Mouse (Mus musculus) testis, adult 2 months (tissue): ENCODE results near the gene Mtss1l. TPM values are rescaled to one million over a fixed set of nuclear protein-coding genes. Genes with fewer than 3 reads are reported as not detected.

Experiments
- H3K27ac ChIP-seq: fragments of 200-500 bp; 2 replicates; pipeline ENCODE4 v1.5.1; 2012; ENCODE audit warnings: low read depth, low read length; ENCODE audit not compliant: control insufficient read depth, insufficient read depth
- H3K27me3 ChIP-seq: fragments of 200-500 bp; 2 replicates; pipeline ENCODE4 v1.6.1; 2012; ENCODE audit warnings: mild to moderate bottlenecking, low read length, moderate library complexity; ENCODE audit not compliant: control insufficient read depth, insufficient read depth
- H3K36me3 ChIP-seq: fragments of 200-500 bp; 2 replicates; pipeline ENCODE4 v1.6.1; 2012; ENCODE audit warnings: mild to moderate bottlenecking, low read length; ENCODE audit not compliant: control insufficient read depth, insufficient read depth
- H3K4me1 ChIP-seq: fragments of 200-500 bp; 2 replicates; pipeline ENCODE4 v1.6.1; 2012; ENCODE audit warnings: low read length; ENCODE audit not compliant: control insufficient read depth, insufficient read depth
- H3K4me3 ChIP-seq: fragments of 200-500 bp; 2 replicates; pipeline ENCODE4 v1.5.1; 2012; ENCODE audit warnings: low read depth, mild to moderate bottlenecking, low read length, moderate library complexity, mixed read lengths; ENCODE audit not compliant: control insufficient read depth
- CTCF ChIP-seq: fragments of 200-500 bp; IDR thresholded peaks from 2 replicates; pipeline ENCODE4 v1.5.1; 2012; ENCODE audit warnings: low read depth, mild to moderate bottlenecking, inconsistent platforms, low read length, moderate library complexity; ENCODE audit not compliant: control insufficient read depth, insufficient read depth, insufficient replicate concordance
- POLR2A ChIP-seq: fragments of 200-500 bp; IDR thresholded peaks from 2 replicates; pipeline ENCODE4 v1.6.1; 2012; ENCODE audit warnings: low read depth, mild to moderate bottlenecking, inconsistent platforms, low read length, moderate library complexity; ENCODE audit not compliant: control insufficient read depth
- polyA plus RNA-seq: library from polyadenylated mRNA; depleted of rRNA; stranded (reverse); fragments of >200 nt; gene quantifications from 2 replicates; pipeline ENCODE4 v1.2.3, GENCODE M21; 2012

Mtss1l gene
- polyA plus RNA-seq, 1 experiment: 9.0 TPM

- no peak overlapping the region for H3K4me3 ChIP-seq
- H3K27ac ChIP-seq: no peak overlapping the region
- TF ChIP-seq POLR2A (no peak), CTCF (no peak)
- no peaks in the 10 kb centered on the region for H3K36me3 ChIP-seq
- H3K27me3 ChIP-seq: no peaks in the 10 kb centered on the region
- H3K4me1 ChIP-seq: peaks cover 12% of the 10 kb centered on the region
Measured at GRCm38 (mm10) chr8:110717131-110717530, 4.1 kb upstream of the Mtss1l start.

GRCm38 (mm10) chr8:110718209-110718968, 2.9 kb upstream of the Mtss1l start:
- Histone ChIP-seq H3K4me3 (no peak overlapping the region), H3K27me3 (no peaks in the 10 kb centered on the region), H3K4me1 (peaks cover 12% of the 10 kb centered on the region), H3K36me3 (no peaks in the 10 kb centered on the region), H3K27ac (peak overlapping the region; percentile 16; the same call in 1 of the 2 replicates)
- TF ChIP-seq POLR2A (no peak), CTCF (no peak)

- TF ChIP-seq CTCF (no peak), POLR2A (no peak)
- H3K36me3 ChIP-seq: no peaks in the 10 kb centered on the region
- H3K4me1 ChIP-seq: peaks cover 12% of the 10 kb centered on the region
- H3K4me3 ChIP-seq: no peak overlapping the region
- H3K27me3 ChIP-seq: no peaks in the 10 kb centered on the region
- peak overlapping the region; percentile 16; the same call in 1 of the 2 replicates for H3K27ac ChIP-seq
Measured at GRCm38 (mm10) chr8:110718969-110719670, 2.2 kb upstream of the Mtss1l start.

- Histone ChIP-seq H3K4me1 (peaks cover 12% of the 10 kb centered on the region), H3K27ac (no peak overlapping the region), H3K4me3 (no peak overlapping the region)
Measured at GRCm38 (mm10) chr8:110719898-110720653, 1.2 kb upstream of the Mtss1l start.

GRCm38 (mm10) chr8:110721606-110722413, 534 bp downstream of the Mtss1l start:
- TF ChIP-seq POLR2A (no peak), CTCF (no peak)
- no peaks in the 10 kb centered on the region for H3K36me3 ChIP-seq
- H3K27me3 ChIP-seq: no peaks in the 10 kb centered on the region
- peaks cover 14% of the 10 kb centered on the region for H3K4me1 ChIP-seq
- peak overlapping the region; percentile 81 for H3K4me3 ChIP-seq
- H3K27ac ChIP-seq: peak overlapping the region; percentile 52; the same call in 1 of the 2 replicates

More at GRCm38 (mm10) chr8:110719898-110720653, 1.2 kb upstream of the Mtss1l start:
- no peak for TF ChIP-seq CTCF
- no peak for TF ChIP-seq POLR2A
- H3K27me3 ChIP-seq: no peaks in the 10 kb centered on the region
- H3K36me3 ChIP-seq: no peaks in the 10 kb centered on the region

- Histone ChIP-seq H3K4me1 (peaks cover 20% of the 10 kb centered on the region), H3K27me3 (no peaks in the 10 kb centered on the region), H3K4me3 (no peak overlapping the region; the same call in 1 of the 2 replicates), H3K27ac (0 out of 2 replicates have a peak overlapping the region, but pooled peaks have one; percentile 5), H3K36me3 (no peaks in the 10 kb centered on the region)
- TF ChIP-seq POLR2A: no peak
- TF ChIP-seq CTCF: no peak
Measured at GRCm38 (mm10) chr8:110722414-110723011, 1.2 kb downstream of the Mtss1l start.
